Mouse (Mus musculus) liver, embryonic 15.5 days (tissue): ENCODE results near the gene Park7. TPM values are rescaled to one million over a fixed set of nuclear protein-coding genes. Genes with fewer than 3 reads are reported as not detected.

Source experiments
- polyA plus RNA-seq: library from polyadenylated mRNA; unstranded; fragments of >200 nt; fragmentation: Nextera tagmentation; extraction: Ambion mirVana; gene quantifications from 2 replicates; pipeline ENCODE4 v1.2.1, GENCODE M21; 2015

The Park7 gene
- polyA plus RNA-seq, 1 experiment from 2014 or later, result 203 TPM

Other genes starting within 250 kb of the Park7 start
- 40.1 and 41.3 TPM in 2 replicates for gene Errfi1, start 60.5 kb downstream of the Park7 start, polyA plus RNA-seq
- gene Tnfrsf9, start 125 bp upstream of the Park7 start, polyA plus RNA-seq, result 0.13 and 0.23 TPM in 2 replicates
- not detected in 2 replicates for gene Uts2, start 82.7 kb upstream of the Park7 start, polyA plus RNA-seq
- gene Per3, start 130.2 kb upstream of the Park7 start, polyA plus RNA-seq, result 2.7 and 2.9 TPM in 2 replicates
- 34.1 and 35.1 TPM in 2 replicates for gene Vamp3, start 143.5 kb upstream of the Park7 start, polyA plus RNA-seq
- not detected in 2 replicates for gene Gm13090, start 175.1 kb upstream of the Park7 start, polyA plus RNA-seq